Mouse (Mus musculus) neural tube, embryonic 12.5 days (tissue): ENCODE results near the gene Gm10715. TPM values are rescaled to one million over a fixed set of nuclear protein-coding genes. Genes with fewer than 3 reads are reported as not detected.
"Not testable (repeated sequence)": the region's sequence is repeated elsewhere in the genome, so short reads cannot be mapped to it uniquely, and the experiment has no call there.

Experiments used
- ATAC-seq: fragments of 200-750 bp; cut with Nextera tagmentation; 2 replicates; pipeline ENCODE4 v1.8.0; 2017; ENCODE audit warnings: low read depth, mild to moderate bottlenecking, moderate TSS enrichment, moderate library complexity; ENCODE audit not compliant: low FRiP score
- H3K27ac ChIP-seq: fragments of 300-500 bp; sonication (generic); 2 replicates; pipeline ENCODE4 v1.5.1; 2016
- H3K27me3 ChIP-seq: fragments of 300-500 bp; sonication (generic); replicated peaks from 2 replicates; pipeline ENCODE4 v1.6.1; 2016; ENCODE audit warnings: mild to moderate bottlenecking
- H3K36me3 ChIP-seq: fragments of 300-500 bp; sonication (generic); 2 replicates; pipeline ENCODE4 v1.6.1; 2016; ENCODE audit warnings: mild to moderate bottlenecking
- H3K4me1 ChIP-seq: fragments of 300-500 bp; sonication (generic); 2 replicates; pipeline ENCODE4 v1.6.1; 2016
- H3K4me2 ChIP-seq: fragments of 300-500 bp; sonication (generic); replicated peaks from 2 replicates; pipeline ENCODE4 v1.6.1; 2016; ENCODE audit warnings: mild to moderate bottlenecking
- H3K4me3 ChIP-seq: fragments of 300-500 bp; sonication (generic); 2 replicates; pipeline ENCODE4 v1.5.1; 2016
- H3K9ac ChIP-seq: fragments of 300-500 bp; sonication (generic); 2 replicates; pipeline ENCODE4 v1.6.1; 2016; ENCODE audit warnings: mild to moderate bottlenecking
- H3K9me3 ChIP-seq: fragments of 300-500 bp; sonication (generic); 2 replicates; pipeline ENCODE4 v1.6.1; 2016; ENCODE audit warnings: mild to moderate bottlenecking
- WGBS: fragments of 180-500 bp; shearing (Covaris S2); methylation state at CpG from one replicate; pipeline ENCODE4 v1.1.7; 2016; 5-methylcytosine and 5-hydroxymethylcytosine counted together
- microRNA-seq: library from miRNA; unstranded; fragments of <30 nt; microRNA quantifications from one replicate; pipeline ENCODE4, GENCODE M21; 2017
- polyA plus RNA-seq: library from polyadenylated mRNA; unstranded; fragments of >200 nt; fragmentation: Nextera tagmentation; extraction: Ambion mirVana; gene quantifications from 2 replicates; pipeline ENCODE4 v1.2.1, GENCODE M21; 2016

Gene Gm10715
- polyA plus RNA-seq, 1 experiment from 2014 or later, result not detected

- not testable (repeated sequence) for H3K4me1 ChIP-seq, H3K27me3 ChIP-seq, H3K27ac ChIP-seq, H3K4me2 ChIP-seq, ATAC-seq, H3K9me3 ChIP-seq, H3K9ac ChIP-seq, H3K4me3 ChIP-seq, H3K36me3 ChIP-seq
- WGBS, result 63% methylated on average over 14 of the region's 16 CpGs
Measured at GRCm38 (mm10) chr9:3029276-3030000, 7.2 kb upstream of the Gm10715 start.

GRCm38 (mm10) chr9:3030677-3031318 is 5.9 kb upstream of the Gm10715 start:
- H3K36me3 ChIP-seq, H3K4me2 ChIP-seq, H3K27ac ChIP-seq, H3K9ac ChIP-seq, H3K9me3 ChIP-seq, H3K4me3 ChIP-seq, H3K27me3 ChIP-seq, H3K4me1 ChIP-seq: not testable (repeated sequence)
- WGBS, result 61% methylated on average over 2 of the region's 10 CpGs
- ATAC-seq, result 0 out of 2 replicates have a peak, but pooled peaks have one; percentile 31

- WGBS, result 43% methylated on average over 1 of the region's 8 CpGs
- not testable (repeated sequence) for H3K4me1 ChIP-seq, H3K4me3 ChIP-seq, H3K4me2 ChIP-seq, H3K9me3 ChIP-seq, ATAC-seq, H3K27ac ChIP-seq, H3K36me3 ChIP-seq, H3K9ac ChIP-seq, H3K27me3 ChIP-seq
Measured at GRCm38 (mm10) chr9:3034299-3034698, 2.4 kb upstream of the Gm10715 start, which contains the start of gene Gm17535. Gm17535 (plus strand) TSS chr9:3034599.

- not testable (repeated sequence) for H3K9me3 ChIP-seq, ATAC-seq, H3K4me3 ChIP-seq, H3K36me3 ChIP-seq, H3K27me3 ChIP-seq, H3K4me1 ChIP-seq, H3K27ac ChIP-seq, H3K9ac ChIP-seq, H3K4me2 ChIP-seq
- WGBS, result 70% methylated on average over 4 of the region's 4 CpGs
Measured at GRCm38 (mm10) chr9:3038161-3038560, 1.5 kb downstream of the Gm10715 start.

Small RNA genes lying within 50 kb of the gene (microRNA-seq; reads per million reads assigned to microRNA genes)
- not detected for gene Mir101c

Other genes starting within 250 kb of the Gm10715 start
- gene Gm10722, start 36.0 kb upstream of the Gm10715 start, polyA plus RNA-seq, result not detected in 2 replicates
- gene Gm11168, start 33.5 kb upstream of the Gm10715 start, polyA plus RNA-seq, result not detected in 2 replicates
- gene Gm10721, start 23.7 kb upstream of the Gm10715 start, polyA plus RNA-seq, result 0.49 TPM in 1 of 2 replicates, not detected in the other
- gene Gm10720, start 21.2 kb upstream of the Gm10715 start, polyA plus RNA-seq, result not detected in 2 replicates
- 1.1 and 1.2 TPM in 2 replicates for gene Gm10719, start 19.5 kb upstream of the Gm10715 start, polyA plus RNA-seq
- gene Gm10718, start 13.3 kb upstream of the Gm10715 start, polyA plus RNA-seq, result 1.4 and 2.3 TPM in 2 replicates
- gene Gm10717, start 11.5 kb upstream of the Gm10715 start, polyA plus RNA-seq, result 0.97 and 1.1 TPM in 2 replicates
- gene Gm17535, start 2.3 kb upstream of the Gm10715 start, polyA plus RNA-seq, result not detected in 2 replicates